Mouse (Mus musculus): ENCODE measurements around the gene Aire.

DNA sequence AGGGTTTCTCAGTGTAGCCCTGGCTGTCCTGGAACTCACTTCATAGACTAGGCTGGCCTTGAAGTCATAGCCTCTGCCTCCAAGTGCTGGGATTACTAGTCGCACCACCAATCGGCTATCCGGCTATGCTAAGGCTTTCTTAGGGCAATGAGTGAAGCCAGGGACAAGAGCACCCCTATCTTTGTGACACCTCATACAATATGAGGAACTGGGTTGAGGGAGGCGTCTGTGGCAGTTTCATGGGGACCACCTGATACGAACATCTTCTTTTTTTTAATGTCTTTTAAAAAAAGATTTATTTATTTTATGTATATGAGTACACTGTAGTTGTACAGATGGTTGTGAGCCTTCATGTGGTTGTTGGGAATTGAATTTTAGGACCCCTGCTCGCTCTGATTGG is 42.3 kb upstream of the Aire start:
- TF ChIP-seq CTCF (IDR thresholded peaks at IDR 0.05) (no peak), EP300 (IDR thresholded peaks at IDR 0.05) (no peak)

Measured in lung, postnatal 0 days (tissue).